Mouse (Mus musculus) brain, embryonic 14.5 days (tissue): ENCODE measurements at regions not wholly inside any gene's neighbourhood (a gene's known extent, or its start where the extent isn't known, plus 50 kb on each side); places are given as distances from the start of the nearest gene placed in this dataset.

ENCODE experiments used
- CTCF ChIP-seq: fragments of 200-500 bp; IDR thresholded peaks from 2 replicates; pipeline ENCODE4 v1.5.1; 2012; ENCODE audit warnings: inconsistent platforms, mild to moderate bottlenecking, moderate library complexity, borderline replicate concordance; ENCODE audit not compliant: insufficient read depth, insufficient read length; ENCODE audit errors: extremely low read depth
- POLR2A ChIP-seq: fragments of 200-500 bp; IDR thresholded peaks from 2 replicates; pipeline ENCODE4 v1.6.1; 2012; ENCODE audit warnings: mild to moderate bottlenecking, inconsistent platforms, borderline replicate concordance; ENCODE audit not compliant: poor library complexity, insufficient read depth, insufficient read length, severe bottlenecking; ENCODE audit errors: extremely low read depth

DNA sequence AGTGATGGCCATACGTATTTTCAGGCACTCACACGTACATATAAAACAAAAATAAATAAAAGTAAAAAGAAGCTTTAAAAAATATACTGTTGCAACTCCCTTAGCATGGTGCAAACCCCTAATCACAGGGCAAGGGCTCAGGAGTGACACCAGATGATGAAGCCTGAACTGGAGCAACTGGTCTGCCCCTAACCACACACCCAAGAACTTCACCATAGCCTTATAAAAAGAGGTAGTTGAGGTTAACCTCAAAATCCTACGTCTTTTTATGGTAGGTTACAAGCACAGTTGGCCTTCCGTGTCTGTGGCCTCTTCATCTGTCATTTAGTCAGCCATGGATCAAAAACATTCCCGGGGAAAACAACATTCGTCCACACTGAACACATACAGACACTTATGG, 96.0 kb downstream of the Mtx3 start:
- TF ChIP-seq CTCF = no peak
- no peak for TF ChIP-seq POLR2A
